Mouse (Mus musculus) brain, embryonic 14.5 days (tissue): ENCODE measurements around the gene Calml3.

ENCODE experiments used
- CTCF ChIP-seq: fragments of 200-500 bp; IDR thresholded peaks from 2 replicates; pipeline ENCODE4 v1.5.1; 2012; ENCODE audit warnings: inconsistent platforms, mild to moderate bottlenecking, moderate library complexity, borderline replicate concordance; ENCODE audit not compliant: insufficient read depth, insufficient read length; ENCODE audit errors: extremely low read depth
- POLR2A ChIP-seq: fragments of 200-500 bp; IDR thresholded peaks from 2 replicates; pipeline ENCODE4 v1.6.1; 2012; ENCODE audit warnings: mild to moderate bottlenecking, inconsistent platforms, borderline replicate concordance; ENCODE audit not compliant: poor library complexity, insufficient read depth, insufficient read length, severe bottlenecking; ENCODE audit errors: extremely low read depth

DNA sequence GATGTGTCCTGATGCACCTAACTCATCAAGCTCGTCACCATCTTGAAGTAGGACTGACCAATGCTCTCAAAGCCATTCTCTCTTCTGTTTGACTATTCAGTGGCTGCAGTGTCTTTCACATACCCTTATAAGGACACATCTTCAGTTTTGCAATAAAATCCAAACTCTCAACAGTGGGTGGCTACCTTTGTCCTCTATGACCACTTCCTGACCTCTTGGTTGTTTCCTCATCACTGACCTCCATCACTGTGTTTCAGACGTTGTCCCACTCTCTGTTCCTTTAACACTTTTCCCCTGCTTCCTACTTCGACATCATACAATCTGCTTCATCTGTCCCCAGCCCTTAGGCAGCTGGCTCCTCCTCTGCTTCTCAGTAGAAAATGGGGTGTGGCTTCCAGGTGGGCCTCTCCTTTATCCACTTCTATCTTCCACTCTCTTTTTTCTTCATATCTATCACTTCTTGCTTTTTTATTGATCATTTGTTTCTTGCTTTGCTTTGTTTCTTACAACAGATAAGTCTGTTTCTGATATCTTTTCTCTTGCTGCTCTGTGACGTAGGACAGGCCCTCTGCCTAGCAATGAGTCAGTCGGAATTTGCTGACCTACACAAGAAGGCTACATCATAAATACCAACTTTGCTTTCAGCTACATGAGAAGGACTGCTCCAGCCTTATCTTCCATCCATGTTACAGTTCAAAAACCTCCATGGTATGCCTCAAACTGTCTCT lies 14.1 kb upstream of the Calml3 start:
- TF ChIP-seq POLR2A (no peak), CTCF (no peak)
